Mouse (Mus musculus) limb, embryonic 14.5 days (tissue): ENCODE results near the gene Dmc1. TPM values are rescaled to one million over a fixed set of nuclear protein-coding genes. Genes with fewer than 3 reads are reported as not detected.

Source experiments
- ATAC-seq: fragments of 200-750 bp; cut with Nextera tagmentation; 2 replicates; pipeline ENCODE4 v1.8.0; 2017; ENCODE audit warnings: low read depth, moderate number of reproducible peaks, moderate TSS enrichment; ENCODE audit not compliant: low FRiP score
- DNase-seq: peaks from one replicate; pipeline ENCODE4 v3.0.0-alpha.2; 2015; ENCODE audit warnings: low spot score
- H3K27ac ChIP-seq: fragments of 300-500 bp; sonication (generic); replicated peaks from 2 replicates; pipeline ENCODE4 v1.5.1; 2014; ENCODE audit warnings: low read depth, mild to moderate bottlenecking, low read length, moderate library complexity, mixed read lengths
- H3K27me3 ChIP-seq: fragments of 300-500 bp; sonication (generic); 2 replicates; pipeline ENCODE4 v1.6.1; 2014; ENCODE audit warnings: low read length, mixed read lengths; ENCODE audit not compliant: control insufficient read depth, insufficient read depth
- H3K36me3 ChIP-seq: fragments of 300-500 bp; sonication (generic); 2 replicates; pipeline ENCODE4 v1.6.1; 2014; ENCODE audit warnings: mild to moderate bottlenecking, low read length, moderate library complexity, mixed read lengths; ENCODE audit not compliant: control insufficient read depth, insufficient read depth
- H3K4me1 ChIP-seq: fragments of 300-500 bp; sonication (generic); 2 replicates; pipeline ENCODE4 v1.6.1; 2014; ENCODE audit warnings: antibody characterized with exemption, low read length, mixed read lengths; ENCODE audit not compliant: control insufficient read depth, insufficient read depth
- H3K4me2 ChIP-seq: fragments of 300-500 bp; sonication (generic); replicated peaks from 2 replicates; pipeline ENCODE4 v1.6.1; 2014; ENCODE audit warnings: low read depth, mild to moderate bottlenecking, low read length, moderate library complexity; ENCODE audit not compliant: severe bottlenecking
- H3K4me3 ChIP-seq: fragments of 300-500 bp; sonication (generic); replicated peaks from 2 replicates; pipeline ENCODE4 v1.5.1; 2014; ENCODE audit warnings: low read length
- H3K9ac ChIP-seq: fragments of 300-500 bp; sonication (generic); 2 replicates; pipeline ENCODE4 v1.6.1; 2014; ENCODE audit warnings: mild to moderate bottlenecking, low read depth, low read length, moderate library complexity; ENCODE audit not compliant: severe bottlenecking
- H3K9me3 ChIP-seq: fragments of 300-500 bp; sonication (generic); 2 replicates; pipeline ENCODE4 v1.6.1; 2016; ENCODE audit warnings: low read length; ENCODE audit not compliant: control insufficient read depth
- POLR2A ChIP-seq: fragments of 200-500 bp; IDR thresholded peaks from 2 replicates; pipeline ENCODE4 v1.8.0; 2012; ENCODE audit warnings: inconsistent platforms, mild to moderate bottlenecking, moderate library complexity, borderline replicate concordance; ENCODE audit not compliant: insufficient read depth, insufficient read length; ENCODE audit errors: extremely low read depth
- WGBS: fragments of 180-500 bp; shearing (Covaris S2); extraction: QIAGEN DNeasy Blood & Tissue Kit; methylation state at CpG from one replicate; pipeline ENCODE4 v1.1.7; 2014; 5-methylcytosine and 5-hydroxymethylcytosine counted together
- microRNA-seq: library from miRNA; unstranded; fragments of <30 nt; microRNA quantifications from one replicate; pipeline ENCODE4, GENCODE M21; 2016
- polyA plus RNA-seq, 2 experiments: library from polyadenylated mRNA; depleted of rRNA in 1 of 2; stranded (reverse) in 1 of 2; unstranded in 1 of 2; fragments of >200 nt; fragmentation: Nextera tagmentation in 1 of 2; extraction: Ambion mirVana in 1 of 2; gene quantifications; 2 replicates each; pipeline versions ENCODE4 v1.2.1 to v1.2.3; 2012 to 2014

The Dmc1 gene
- polyA plus RNA-seq, 2 experiments = 2.6 to 13.6 TPM

DNA sequence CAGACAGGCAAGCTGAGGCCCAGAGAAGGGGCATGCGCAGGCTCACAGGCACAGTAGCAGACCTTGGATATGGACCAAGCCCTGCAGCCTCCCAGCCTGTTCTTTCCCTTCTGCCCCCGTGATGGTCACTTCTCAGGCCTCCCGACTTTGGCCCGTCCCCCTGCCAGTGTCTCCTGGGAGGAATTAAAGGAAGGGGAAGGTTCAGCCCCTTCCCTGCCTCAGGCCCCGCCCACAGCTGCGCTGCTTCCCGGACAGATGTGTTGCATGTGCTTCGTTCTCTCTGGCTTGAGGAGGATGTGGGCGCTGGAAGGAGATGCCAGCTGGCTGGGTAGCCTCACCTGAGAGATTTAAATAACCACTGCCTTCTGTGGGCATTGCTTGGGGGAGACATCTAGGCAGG, 91.0 kb downstream of the Dmc1 start:
- Histone ChIP-seq H3K27me3 (peaks cover 28% of the 10 kb centered on the region), H3K9me3 (no peaks in the 10 kb centered on the region), H3K4me3 (no peak overlapping the region), H3K27ac (no peak overlapping the region), H3K9ac (no peak overlapping the region), H3K4me1 (peaks cover 33% of the 10 kb centered on the region), H3K4me2 (no peak overlapping the region), H3K36me3 (no peaks in the 10 kb centered on the region)
- 11% methylated on average over 9 of the region's 9 CpGs for WGBS
- ATAC-seq (no peak), DNase-seq (peak; percentile 41)
- TF ChIP-seq POLR2A = no peak

- 1% methylated on average over 61 of the region's 61 CpGs for WGBS
- peak overlapping the region; percentile 77 for H3K4me2 ChIP-seq
- peak; percentile 81 for DNase-seq
- ATAC-seq = peak; percentile 75
- no peak for TF ChIP-seq POLR2A
- no peaks in the 10 kb centered on the region for H3K9me3 ChIP-seq
- H3K4me1 ChIP-seq = peaks cover 14% of the 10 kb centered on the region
- H3K36me3 ChIP-seq = no peaks in the 10 kb centered on the region
- H3K4me3 ChIP-seq = peak overlapping the region; percentile 38
- H3K27ac ChIP-seq = no peak overlapping the region
- H3K27me3 ChIP-seq = peaks cover 44% of the 10 kb centered on the region
- H3K9ac ChIP-seq = peak overlapping the region; percentile 34; the same call in 1 of the 2 replicates
Measured at GRCm38 (mm10) chr15:79511553-79512320, 93.2 kb downstream of the Dmc1 start.

Small RNAs within 50 kb of the gene (microRNA-seq; reads per million reads assigned to microRNA genes)
- not detected for gene Gm27903

Other genes starting within 250 kb of the Dmc1 start
- 121 and 163 TPM in 2 replicates for gene Tmem184b, start 201.5 kb downstream of the Dmc1 start, polyA plus RNA-seq (2012; rRNA removed)
- gene Tmem184b, start 201.5 kb downstream of the Dmc1 start, polyA plus RNA-seq (2014; fragmentation: Nextera tagmentation; extraction: Ambion mirVana) = 67.9 and 76.8 TPM in 2 replicates
- 184 and 214 TPM in 2 replicates for gene Csnk1e, start 149.5 kb downstream of the Dmc1 start, polyA plus RNA-seq (2012; rRNA removed)
- 83.8 and 98.0 TPM in 2 replicates for gene Csnk1e, start 149.5 kb downstream of the Dmc1 start, polyA plus RNA-seq (2014; fragmentation: Nextera tagmentation; extraction: Ambion mirVana)
- gene Kcnj4, start 99.9 kb downstream of the Dmc1 start, polyA plus RNA-seq (2012; rRNA removed) = 0.36 and 0.43 TPM in 2 replicates
- 0.08 TPM in 1 of 2 replicates, not detected in the other for gene Kcnj4, start 99.9 kb downstream of the Dmc1 start, polyA plus RNA-seq (2014; fragmentation: Nextera tagmentation; extraction: Ambion mirVana)
- 143 and 171 TPM in 2 replicates for gene Kdelr3, start 88.7 kb downstream of the Dmc1 start, polyA plus RNA-seq (2012; rRNA removed)
- 137 and 158 TPM in 2 replicates for gene Kdelr3, start 88.7 kb downstream of the Dmc1 start, polyA plus RNA-seq (2014; fragmentation: Nextera tagmentation; extraction: Ambion mirVana)
- 724 and 821 TPM in 2 replicates for gene Ddx17, start 58.4 kb downstream of the Dmc1 start, polyA plus RNA-seq (2012; rRNA removed)
- gene Ddx17, start 58.4 kb downstream of the Dmc1 start, polyA plus RNA-seq (2014; fragmentation: Nextera tagmentation; extraction: Ambion mirVana) = 92.6 and 98.0 TPM in 2 replicates
- 7.5 and 7.9 TPM in 2 replicates for gene Fam227a, start 53.8 kb upstream of the Dmc1 start, polyA plus RNA-seq (2012; rRNA removed)
- gene Fam227a, start 53.8 kb upstream of the Dmc1 start, polyA plus RNA-seq (2014; fragmentation: Nextera tagmentation; extraction: Ambion mirVana) = 1.3 and 2.0 TPM in 2 replicates
- 17.9 and 21.6 TPM in 2 replicates for gene Cby1, start 54.1 kb upstream of the Dmc1 start, polyA plus RNA-seq (2012; rRNA removed)
- gene Cby1, start 54.1 kb upstream of the Dmc1 start, polyA plus RNA-seq (2014; fragmentation: Nextera tagmentation; extraction: Ambion mirVana) = 44.9 and 49.6 TPM in 2 replicates
- 112 and 117 TPM in 2 replicates for gene Tomm22, start 65.8 kb upstream of the Dmc1 start, polyA plus RNA-seq (2012; rRNA removed)
- 207 and 217 TPM in 2 replicates for gene Tomm22, start 65.8 kb upstream of the Dmc1 start, polyA plus RNA-seq (2014; fragmentation: Nextera tagmentation; extraction: Ambion mirVana)
- 38.7 and 44.6 TPM in 2 replicates for gene Josd1, start 82.8 kb upstream of the Dmc1 start, polyA plus RNA-seq (2012; rRNA removed)
- gene Josd1, start 82.8 kb upstream of the Dmc1 start, polyA plus RNA-seq (2014; fragmentation: Nextera tagmentation; extraction: Ambion mirVana) = 21.1 and 23.3 TPM in 2 replicates
- gene Gtpbp1, start 85.7 kb upstream of the Dmc1 start, polyA plus RNA-seq (2012; rRNA removed) = 39.6 and 43.9 TPM in 2 replicates
- 32.6 and 36.8 TPM in 2 replicates for gene Gtpbp1, start 85.7 kb upstream of the Dmc1 start, polyA plus RNA-seq (2014; fragmentation: Nextera tagmentation; extraction: Ambion mirVana)
- 37.9 and 46.8 TPM in 2 replicates for gene Sun2, start 137.4 kb upstream of the Dmc1 start, polyA plus RNA-seq (2012; rRNA removed)
- gene Sun2, start 137.4 kb upstream of the Dmc1 start, polyA plus RNA-seq (2014; fragmentation: Nextera tagmentation; extraction: Ambion mirVana) = 6.9 and 8.0 TPM in 2 replicates
- 70.2 and 88.9 TPM in 2 replicates for gene Dnal4, start 172.7 kb upstream of the Dmc1 start, polyA plus RNA-seq (2012; rRNA removed)
- 60.9 and 68.2 TPM in 2 replicates for gene Dnal4, start 172.7 kb upstream of the Dmc1 start, polyA plus RNA-seq (2014; fragmentation: Nextera tagmentation; extraction: Ambion mirVana)
- 9.3 and 11.3 TPM in 2 replicates for gene Nptxr, start 199.7 kb upstream of the Dmc1 start, polyA plus RNA-seq (2012; rRNA removed)
- gene Nptxr, start 199.7 kb upstream of the Dmc1 start, polyA plus RNA-seq (2014; fragmentation: Nextera tagmentation; extraction: Ambion mirVana) = 2.6 and 4.7 TPM in 2 replicates
- gene Npcd, start 229.1 kb upstream of the Dmc1 start, polyA plus RNA-seq (2012; rRNA removed) = 1.7 TPM in 1 of 2 replicates, not detected in the other
- 0.50 and 0.99 TPM in 2 replicates for gene Npcd, start 229.1 kb upstream of the Dmc1 start, polyA plus RNA-seq (2014; fragmentation: Nextera tagmentation; extraction: Ambion mirVana)
- gene Cbx6, start 229.6 kb upstream of the Dmc1 start, polyA plus RNA-seq (2012; rRNA removed) = 83.4 and 95.0 TPM in 2 replicates
- gene Cbx6, start 229.6 kb upstream of the Dmc1 start, polyA plus RNA-seq (2014; fragmentation: Nextera tagmentation; extraction: Ambion mirVana) = 49.1 and 49.9 TPM in 2 replicates